Mouse (Mus musculus): ENCODE measurements around the gene Aven. TPM values are rescaled to one million over a fixed set of nuclear protein-coding genes. Genes with fewer than 3 reads are reported as not detected.

Gene Aven
- polyA plus RNA-seq, 1 experiment from 2014 or later = 3.9 TPM

DNA sequence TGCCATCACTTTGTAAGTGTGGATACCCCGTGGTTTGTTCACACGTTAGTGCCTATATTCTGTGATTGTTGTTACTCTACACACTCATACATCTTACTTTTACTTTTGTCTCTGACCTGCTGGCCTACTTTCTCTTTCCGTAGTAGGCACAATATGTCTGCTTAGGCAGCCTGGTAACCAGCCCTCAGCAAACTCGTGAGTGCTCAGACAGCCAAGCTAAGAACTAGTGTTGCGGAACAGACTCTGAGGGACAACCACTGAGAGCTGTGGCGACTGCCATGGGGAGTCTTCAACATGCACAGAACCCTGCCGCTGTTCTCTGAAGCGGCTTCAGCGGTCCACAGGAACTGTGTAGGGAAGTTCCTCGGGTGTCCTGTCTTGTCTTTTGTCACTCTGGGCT lies 107.5 kb downstream of the Aven start:
- 48% methylated on average over 10 of the region's 10 CpGs for whole genome bisulfite sequencing
- no peaks in the 10 kb centered on the region for H3K4me1 ChIP-seq (replicated peaks; ENCODE audit: control insufficient read depth, insufficient read depth, low read length)
- H3K4me2 ChIP-seq (replicated peaks) = no peak overlapping the region
- H3K9me3 ChIP-seq (ENCODE audit: control insufficient read depth, low read length) = no peaks in the 10 kb centered on the region
- no peak overlapping the region for H3K27ac ChIP-seq
- ATAC-seq (ENCODE audit: low FRiP score) = peak; percentile 43; the same call in 1 of the 2 replicates
- H3K36me3 ChIP-seq (replicated peaks; ENCODE audit: control insufficient read depth, insufficient read depth) = no peaks in the 10 kb centered on the region
- no peak overlapping the region for H3K4me3 ChIP-seq (replicated peaks; ENCODE audit: low read length)
- H3K9ac ChIP-seq = no peak overlapping the region
- no peaks in the 10 kb centered on the region for H3K27me3 ChIP-seq (ENCODE audit: control insufficient read depth, insufficient read depth, low read length)
- DNase-seq (ENCODE audit: low spot score) = no peak

DNA sequence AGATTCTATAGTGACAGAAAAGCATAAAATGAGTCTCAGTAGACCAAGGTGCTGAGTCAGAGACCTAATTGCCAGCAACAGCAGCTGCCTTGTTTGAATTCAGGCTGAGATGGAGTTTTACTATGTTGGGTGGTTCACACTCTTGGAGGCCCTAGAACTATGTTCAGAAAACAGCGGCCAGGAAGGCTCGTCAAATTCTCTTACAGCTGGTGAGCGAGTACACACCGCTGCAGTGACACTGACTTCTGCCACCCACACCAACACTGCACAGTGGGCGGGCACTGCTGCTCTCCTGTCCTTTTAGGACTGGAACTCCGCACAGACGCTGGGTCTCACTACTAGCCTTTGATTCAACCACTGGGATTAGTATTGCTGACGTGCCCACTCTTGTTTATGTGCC lies 109.7 kb downstream of the Aven start:
- Histone ChIP-seq H3K4me1 (replicated peaks; ENCODE audit: control insufficient read depth, insufficient read depth, low read length) (no peaks in the 10 kb centered on the region), H3K27ac (no peak overlapping the region), H3K27me3 (ENCODE audit: control insufficient read depth, insufficient read depth, low read length) (no peaks in the 10 kb centered on the region), H3K9me3 (ENCODE audit: control insufficient read depth, low read length) (no peaks in the 10 kb centered on the region), H3K36me3 (replicated peaks; ENCODE audit: control insufficient read depth, insufficient read depth) (no peaks in the 10 kb centered on the region), H3K9ac (no peak overlapping the region), H3K4me2 (replicated peaks) (no peak overlapping the region), H3K4me3 (replicated peaks; ENCODE audit: low read length) (no peak overlapping the region)
- ATAC-seq (ENCODE audit: low FRiP score) (no peak; the same call in 1 of the 2 replicates), DNase-seq (ENCODE audit: low spot score) (no peak)
- 65% methylated on average over 8 of the region's 8 CpGs for WGBS

DNA sequence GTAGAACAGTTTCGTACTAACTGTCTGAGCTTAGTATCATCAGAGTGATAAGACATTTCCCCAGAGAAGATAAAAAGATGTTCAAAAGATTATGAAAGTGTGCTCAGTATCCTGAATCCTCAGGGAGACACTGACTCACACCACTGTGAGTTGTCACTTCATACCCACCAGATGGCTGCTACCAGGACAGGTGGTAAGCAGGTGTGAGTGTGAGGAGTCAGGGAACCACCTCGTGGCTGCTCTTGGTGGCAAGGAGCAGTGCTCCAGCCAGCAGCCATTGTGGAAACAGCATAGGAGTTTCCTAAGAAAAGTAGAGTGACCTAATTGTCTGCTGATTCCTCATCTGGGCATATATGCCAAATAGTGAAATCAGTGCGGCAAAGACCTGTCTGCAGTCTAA lies 113.8 kb downstream of the Aven start:
- DNase-seq (ENCODE audit: low spot score) = no peak
- Histone ChIP-seq H3K36me3 (replicated peaks; ENCODE audit: control insufficient read depth, insufficient read depth) (no peaks in the 10 kb centered on the region), H3K4me1 (replicated peaks; ENCODE audit: control insufficient read depth, insufficient read depth, low read length) (no peaks in the 10 kb centered on the region), H3K27ac (no peak overlapping the region), H3K27me3 (ENCODE audit: control insufficient read depth, insufficient read depth, low read length) (no peaks in the 10 kb centered on the region), H3K4me3 (replicated peaks; ENCODE audit: low read length) (no peak overlapping the region), H3K4me2 (replicated peaks) (no peak overlapping the region), H3K9me3 (ENCODE audit: control insufficient read depth, low read length) (no peaks in the 10 kb centered on the region), H3K9ac (no peak overlapping the region)
- 89% methylated on average over 3 of the region's 3 CpGs for WGBS
- ATAC-seq (ENCODE audit: low FRiP score) = no peak

DNA sequence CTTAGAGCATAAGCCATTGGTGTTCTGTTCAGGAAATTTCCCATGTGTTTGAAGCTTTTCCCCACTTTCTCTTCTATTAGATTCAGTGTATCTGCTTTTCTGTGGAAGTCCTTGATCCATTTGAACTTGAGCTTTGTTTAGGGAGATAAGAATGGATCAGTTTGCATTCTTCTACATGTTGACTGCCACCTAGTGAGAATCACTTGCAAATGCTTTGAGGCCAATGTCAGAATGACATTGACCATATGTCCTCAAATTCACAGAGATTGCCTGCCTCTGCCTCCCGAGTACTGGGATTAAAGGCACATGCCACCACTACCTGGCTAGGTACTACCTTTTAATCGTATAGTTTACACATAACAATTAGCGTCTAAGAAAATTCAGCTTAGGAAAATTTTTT lies 119.9 kb downstream of the Aven start:
- WGBS = 89% methylated on average over 3 of the region's 3 CpGs
- no peak overlapping the region for H3K4me2 ChIP-seq (replicated peaks)
- H3K4me3 ChIP-seq (replicated peaks; ENCODE audit: low read length) = no peak overlapping the region
- H3K9me3 ChIP-seq (ENCODE audit: control insufficient read depth, low read length) = no peaks in the 10 kb centered on the region
- H3K36me3 ChIP-seq (replicated peaks; ENCODE audit: control insufficient read depth, insufficient read depth) = no peaks in the 10 kb centered on the region
- H3K9ac ChIP-seq = no peak overlapping the region
- ATAC-seq (ENCODE audit: low FRiP score) = no peak
- no peaks in the 10 kb centered on the region for H3K27me3 ChIP-seq (ENCODE audit: control insufficient read depth, insufficient read depth, low read length)
- no peak for DNase-seq (ENCODE audit: low spot score)
- H3K4me1 ChIP-seq (replicated peaks; ENCODE audit: control insufficient read depth, insufficient read depth, low read length) = no peaks in the 10 kb centered on the region
- no peak overlapping the region for H3K27ac ChIP-seq

DNA sequence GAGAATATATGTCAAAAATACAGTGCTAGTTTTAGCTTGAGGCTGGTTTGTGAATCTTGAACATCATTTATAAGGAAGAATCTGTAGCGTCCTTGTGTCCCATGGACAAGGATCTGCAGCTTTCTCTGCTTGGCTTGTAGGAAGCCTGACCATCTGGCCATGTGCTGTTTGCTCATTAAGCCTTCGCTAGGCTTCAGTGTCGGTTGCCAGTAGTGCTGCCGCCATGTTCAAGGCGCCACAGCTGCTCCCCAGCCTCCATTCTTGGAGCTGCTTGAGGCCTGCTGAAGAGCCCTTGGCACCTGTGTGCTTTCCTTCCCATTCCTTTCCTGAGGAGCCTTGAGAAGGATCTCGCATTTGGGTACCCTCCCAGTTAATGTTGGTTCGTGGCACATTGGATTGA lies 121.6 kb downstream of the Aven start:
- Histone ChIP-seq H3K27ac (no peak overlapping the region), H3K4me3 (replicated peaks; ENCODE audit: low read length) (no peak overlapping the region), H3K36me3 (replicated peaks; ENCODE audit: control insufficient read depth, insufficient read depth) (no peaks in the 10 kb centered on the region), H3K9ac (no peak overlapping the region), H3K4me2 (replicated peaks) (no peak overlapping the region), H3K9me3 (ENCODE audit: control insufficient read depth, low read length) (no peaks in the 10 kb centered on the region), H3K4me1 (replicated peaks; ENCODE audit: control insufficient read depth, insufficient read depth, low read length) (no peaks in the 10 kb centered on the region), H3K27me3 (ENCODE audit: control insufficient read depth, insufficient read depth, low read length) (no peaks in the 10 kb centered on the region)
- ATAC-seq (ENCODE audit: low FRiP score) = no peak
- 90% methylated on average over 7 of the region's 7 CpGs for WGBS
- no peak for DNase-seq (ENCODE audit: low spot score)

DNA sequence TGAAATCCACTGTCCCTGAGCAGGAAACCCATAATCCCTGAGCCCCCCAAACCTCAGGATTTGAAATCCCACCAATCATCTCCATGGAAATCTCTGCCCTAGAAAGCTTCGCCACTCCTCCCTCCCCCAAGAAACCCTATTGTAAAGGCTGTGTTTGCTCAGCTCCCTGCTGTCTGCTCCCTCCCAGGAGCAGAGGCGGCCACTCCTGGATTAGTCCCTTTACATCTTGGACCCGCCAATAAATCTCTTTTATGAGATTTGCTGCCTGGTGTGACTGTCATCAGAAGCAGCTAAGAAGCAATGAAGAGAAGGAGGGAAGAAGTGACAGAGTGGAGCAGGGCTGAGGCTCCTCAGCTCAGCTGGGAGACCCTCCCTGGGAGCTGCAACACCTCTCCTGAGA lies 124.4 kb downstream of the Aven start:
- Histone ChIP-seq H3K27me3 (ENCODE audit: control insufficient read depth, insufficient read depth, low read length) (no peaks in the 10 kb centered on the region), H3K4me1 (replicated peaks; ENCODE audit: control insufficient read depth, insufficient read depth, low read length) (no peaks in the 10 kb centered on the region), H3K27ac (no peak overlapping the region), H3K36me3 (replicated peaks; ENCODE audit: control insufficient read depth, insufficient read depth) (no peaks in the 10 kb centered on the region), H3K4me2 (replicated peaks) (no peak overlapping the region), H3K9me3 (ENCODE audit: control insufficient read depth, low read length) (no peaks in the 10 kb centered on the region), H3K4me3 (replicated peaks; ENCODE audit: low read length) (no peak overlapping the region), H3K9ac (no peak overlapping the region)
- no peak for DNase-seq (ENCODE audit: low spot score)
- 18% methylated on average over 3 of the region's 3 CpGs for WGBS
- no peak for ATAC-seq (ENCODE audit: low FRiP score)

DNA sequence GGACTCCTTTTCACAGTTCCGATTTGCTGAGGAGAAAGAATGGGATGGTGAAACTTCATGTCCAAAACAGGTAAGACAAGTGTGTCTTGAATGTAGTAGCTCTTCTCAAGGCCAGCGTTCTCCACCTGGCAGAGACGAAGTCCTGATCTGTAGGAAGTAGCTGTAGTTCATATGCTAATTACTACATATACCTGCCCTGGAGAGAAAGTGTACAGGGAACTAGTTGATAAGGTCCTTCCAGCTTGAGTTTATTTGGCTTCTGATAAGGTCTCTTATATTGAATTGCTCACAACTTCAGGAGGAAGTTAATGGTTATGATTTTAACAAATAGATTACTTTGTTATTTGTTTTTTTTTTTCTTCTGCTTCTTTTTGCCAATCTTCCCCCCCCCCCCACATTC lies 132.4 kb downstream of the Aven start:
- H3K27me3 ChIP-seq (ENCODE audit: control insufficient read depth, insufficient read depth, low read length) = no peaks in the 10 kb centered on the region
- no peaks in the 10 kb centered on the region for H3K9me3 ChIP-seq (ENCODE audit: control insufficient read depth, low read length)
- H3K4me2 ChIP-seq (replicated peaks) = no peak overlapping the region
- no peak overlapping the region for H3K4me3 ChIP-seq (replicated peaks; ENCODE audit: low read length)
- ATAC-seq (ENCODE audit: low FRiP score) = no peak
- 87% methylated on average over 3 of the region's 3 CpGs for WGBS
- no peak overlapping the region for H3K9ac ChIP-seq
- H3K36me3 ChIP-seq (replicated peaks; ENCODE audit: control insufficient read depth, insufficient read depth) = no peaks in the 10 kb centered on the region
- no peak for DNase-seq (ENCODE audit: low spot score)
- H3K27ac ChIP-seq = no peak overlapping the region
- no peaks in the 10 kb centered on the region for H3K4me1 ChIP-seq (replicated peaks; ENCODE audit: control insufficient read depth, insufficient read depth, low read length)

DNA sequence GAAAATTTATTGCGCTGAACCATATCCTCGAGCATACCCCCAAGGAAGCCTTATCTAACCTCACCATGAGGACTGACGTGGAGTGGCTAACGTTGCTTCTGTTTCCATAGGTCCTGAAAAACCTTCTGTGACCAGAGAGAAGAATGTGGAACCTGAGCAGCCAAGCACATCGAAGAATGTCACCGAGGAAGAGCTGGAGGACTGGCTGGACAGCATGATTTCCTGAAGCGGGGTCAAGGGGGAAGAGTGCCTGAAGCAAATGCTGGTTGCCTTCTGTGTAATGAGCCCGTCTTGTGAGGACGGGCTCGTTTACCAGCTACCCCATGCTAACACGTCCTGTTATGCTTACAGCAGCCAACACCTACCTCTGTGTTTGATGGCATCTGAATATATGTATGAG lies 137.9 kb downstream of the Aven start:
- Histone ChIP-seq H3K4me2 (replicated peaks) (no peak overlapping the region), H3K36me3 (replicated peaks; ENCODE audit: control insufficient read depth, insufficient read depth) (peaks cover 10% of the 10 kb centered on the region; the same call in 1 of the 2 replicates), H3K4me3 (replicated peaks; ENCODE audit: low read length) (no peak overlapping the region), H3K9ac (no peak overlapping the region), H3K27ac (no peak overlapping the region), H3K9me3 (ENCODE audit: control insufficient read depth, low read length) (no peaks in the 10 kb centered on the region), H3K27me3 (ENCODE audit: control insufficient read depth, insufficient read depth, low read length) (no peaks in the 10 kb centered on the region), H3K4me1 (replicated peaks; ENCODE audit: control insufficient read depth, insufficient read depth, low read length) (no peaks in the 10 kb centered on the region)
- DNase-seq (ENCODE audit: low spot score) = no peak
- no peak for ATAC-seq (ENCODE audit: low FRiP score)
- 81% methylated on average over 11 of the region's 11 CpGs for WGBS

DNA sequence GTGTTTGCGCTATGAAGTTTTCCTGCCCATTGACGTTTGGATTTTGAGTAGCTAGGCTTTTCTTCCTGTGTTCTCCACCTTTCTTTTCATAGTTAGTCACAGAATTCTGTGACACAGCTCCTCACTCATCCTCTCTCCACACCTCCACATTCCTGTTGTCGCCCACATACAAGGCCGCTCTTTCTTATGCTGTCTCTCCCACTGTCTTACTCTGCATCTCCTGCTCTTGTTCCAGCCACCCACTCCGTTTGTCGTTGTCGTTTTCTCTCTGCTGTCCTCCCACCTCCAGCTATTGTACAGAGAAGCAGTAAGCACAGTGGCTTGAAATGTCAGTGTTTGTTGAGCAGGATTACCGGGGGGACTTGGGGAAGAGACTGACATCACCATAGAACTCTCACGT lies 139.8 kb downstream of the Aven start:
- 90% methylated on average over 9 of the region's 9 CpGs for WGBS
- no peaks in the 10 kb centered on the region for H3K27me3 ChIP-seq (ENCODE audit: control insufficient read depth, insufficient read depth, low read length)
- no peak overlapping the region for H3K4me3 ChIP-seq (replicated peaks; ENCODE audit: low read length)
- DNase-seq (ENCODE audit: low spot score) (no peak), ATAC-seq (ENCODE audit: low FRiP score) (no peak)
- H3K9me3 ChIP-seq (ENCODE audit: control insufficient read depth, low read length) = no peaks in the 10 kb centered on the region
- H3K27ac ChIP-seq = no peak overlapping the region
- H3K36me3 ChIP-seq (replicated peaks; ENCODE audit: control insufficient read depth, insufficient read depth) = peaks cover 10% of the 10 kb centered on the region; the same call in 1 of the 2 replicates
- no peak overlapping the region for H3K4me2 ChIP-seq (replicated peaks)
- no peak overlapping the region for H3K9ac ChIP-seq
- H3K4me1 ChIP-seq (replicated peaks; ENCODE audit: control insufficient read depth, insufficient read depth, low read length) = no peaks in the 10 kb centered on the region

DNA sequence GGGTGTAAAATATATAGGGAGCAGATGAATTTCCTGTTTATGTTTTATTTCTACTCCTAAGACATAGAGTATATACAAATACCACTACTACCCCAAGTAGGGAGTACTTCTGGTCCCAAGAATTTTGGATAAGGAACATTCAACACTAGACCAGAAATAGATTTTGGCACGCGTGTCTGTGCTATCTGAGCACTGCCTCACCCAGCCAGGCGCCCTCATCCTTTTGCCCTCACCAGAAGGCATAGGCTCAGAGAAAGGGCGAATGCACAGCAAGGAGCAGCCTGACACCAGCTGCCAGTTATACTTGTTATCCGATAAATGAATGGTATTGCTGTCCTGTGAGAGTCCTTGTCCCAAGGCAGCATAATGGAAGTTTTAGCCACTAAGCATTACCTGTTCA lies 144.4 kb downstream of the Aven start:
- H3K27ac ChIP-seq = no peak overlapping the region
- no peaks in the 10 kb centered on the region for H3K27me3 ChIP-seq (ENCODE audit: control insufficient read depth, insufficient read depth, low read length)
- ATAC-seq (ENCODE audit: low FRiP score) = no peak
- no peaks in the 10 kb centered on the region for H3K36me3 ChIP-seq (replicated peaks; ENCODE audit: control insufficient read depth, insufficient read depth)
- H3K9ac ChIP-seq = no peak overlapping the region
- 92% methylated on average over 5 of the region's 5 CpGs for WGBS
- DNase-seq (ENCODE audit: low spot score) = no peak
- H3K4me3 ChIP-seq (replicated peaks; ENCODE audit: low read length) = no peak overlapping the region
- H3K4me1 ChIP-seq (replicated peaks; ENCODE audit: control insufficient read depth, insufficient read depth, low read length) = no peaks in the 10 kb centered on the region
- H3K9me3 ChIP-seq (ENCODE audit: control insufficient read depth, low read length) = no peaks in the 10 kb centered on the region
- no peak overlapping the region for H3K4me2 ChIP-seq (replicated peaks)
